Mouse (Mus musculus) heart, embryonic 15.5 days (tissue): ENCODE results near the gene Cdc14b. TPM values are rescaled to one million over a fixed set of nuclear protein-coding genes. Genes with fewer than 3 reads are reported as not detected.
"Not testable (repeated sequence)": the region's sequence is repeated elsewhere in the genome, so short reads cannot be mapped to it uniquely, and the experiment has no call there.

Source experiments
- ATAC-seq: fragments of 200-750 bp; cut with Nextera tagmentation; replicated peaks from 2 replicates; pipeline ENCODE4 v1.8.0; 2017; ENCODE audit warnings: low read depth, moderate TSS enrichment; ENCODE audit not compliant: insufficient number of reproducible peaks, insufficient read depth, low FRiP score
- H3K27ac ChIP-seq: fragments of 300-500 bp; sonication (generic); 2 replicates; pipeline ENCODE4 v1.5.1; 2015; ENCODE audit warnings: mild to moderate bottlenecking, inconsistent platforms
- H3K27me3 ChIP-seq: fragments of 300-500 bp; sonication (generic); 2 replicates; pipeline ENCODE4 v1.6.1; 2015; ENCODE audit warnings: inconsistent platforms
- H3K36me3 ChIP-seq: fragments of 300-500 bp; sonication (generic); 2 replicates; pipeline ENCODE4 v1.6.1; 2015; ENCODE audit warnings: mild to moderate bottlenecking, inconsistent platforms
- H3K4me1 ChIP-seq: fragments of 300-500 bp; sonication (generic); replicated peaks from 2 replicates; pipeline ENCODE4 v1.6.1; 2015; ENCODE audit warnings: inconsistent platforms
- H3K4me2 ChIP-seq: fragments of 300-500 bp; sonication (generic); 2 replicates; pipeline ENCODE4 v1.6.1; 2015; ENCODE audit warnings: inconsistent platforms, mild to moderate bottlenecking, moderate library complexity
- H3K4me3 ChIP-seq: fragments of 300-500 bp; sonication (generic); 2 replicates; pipeline ENCODE4 v1.5.1; 2015; ENCODE audit warnings: mild to moderate bottlenecking, inconsistent platforms
- H3K9ac ChIP-seq: fragments of 300-500 bp; sonication (generic); 2 replicates; pipeline ENCODE4 v1.6.1; 2015; ENCODE audit warnings: mild to moderate bottlenecking, inconsistent platforms
- H3K9me3 ChIP-seq: fragments of 300-500 bp; sonication (generic); replicated peaks from 2 replicates; pipeline ENCODE4 v1.6.1; 2016; ENCODE audit warnings: inconsistent platforms
- WGBS: fragments of 180-500 bp; shearing (Covaris S2); methylation state at CpG from one replicate; pipeline ENCODE4 v1.1.7; 2015; ENCODE audit warnings: mixed read lengths; 5-methylcytosine and 5-hydroxymethylcytosine counted together
- polyA plus RNA-seq: library from polyadenylated mRNA; unstranded; fragments of >200 nt; fragmentation: Nextera tagmentation; extraction: Ambion mirVana; gene quantifications from 2 replicates; pipeline ENCODE4 v1.2.1, GENCODE M21; 2015

The Cdc14b gene
- polyA plus RNA-seq, 1 experiment from 2014 or later, result 12.1 TPM

DNA sequence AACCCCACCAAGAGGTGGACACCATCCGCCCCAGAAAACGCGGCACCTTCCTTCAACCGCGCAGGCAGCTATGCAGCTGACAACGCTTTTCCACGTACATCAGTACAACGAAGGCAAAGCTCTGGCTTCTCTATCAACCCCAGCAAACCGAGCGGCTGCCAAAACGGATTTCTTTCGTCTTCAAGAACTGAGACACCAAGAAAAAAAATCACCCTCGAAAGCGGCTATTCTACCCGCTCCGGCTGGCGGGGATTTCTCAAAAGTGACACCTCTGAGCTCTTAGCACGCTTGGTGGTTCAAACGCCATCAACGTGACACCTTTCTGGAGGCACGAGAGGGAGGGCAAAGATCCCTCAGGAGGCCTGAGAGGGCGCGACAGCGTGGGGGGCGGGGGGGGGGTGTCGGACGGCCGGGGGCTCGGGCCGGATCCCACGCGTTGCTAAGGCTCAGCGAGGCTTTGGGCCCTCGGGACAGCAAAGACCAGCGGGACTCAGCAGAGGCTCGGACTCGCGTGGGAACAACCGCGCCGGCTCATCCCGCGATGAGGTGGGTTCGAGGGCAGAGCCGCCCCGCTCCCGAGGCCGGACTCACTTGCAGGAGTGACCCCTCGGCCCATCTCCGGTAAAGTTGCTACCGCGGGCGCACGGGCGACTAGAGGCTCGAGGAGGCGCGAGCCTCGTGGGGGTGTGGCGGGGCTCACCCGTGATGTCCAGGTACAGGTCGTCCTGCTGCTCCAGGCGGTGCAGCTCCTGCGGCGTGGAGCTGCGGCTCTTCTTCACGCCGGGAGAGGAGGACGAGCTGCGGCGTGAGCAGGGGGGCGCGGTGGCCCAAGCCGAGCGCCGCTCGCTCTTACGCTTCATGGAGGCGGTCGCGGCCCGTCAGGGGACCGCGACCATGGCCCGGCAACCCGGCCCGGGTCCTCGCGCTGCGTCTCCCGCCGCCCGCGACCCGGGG, 922 bp downstream of the Cdc14b start:
- Histone ChIP-seq H3K4me2 (peak overlapping the region; percentile 100), H3K4me3 (peak overlapping the region; percentile 73), H3K36me3 (no peaks in the 10 kb centered on the region), H3K9me3 (no peaks in the 10 kb centered on the region), H3K27me3 (no peaks in the 10 kb centered on the region), H3K9ac (peak overlapping the region; percentile 73), H3K27ac (no peak overlapping the region), H3K4me1 (peaks cover 18% of the 10 kb centered on the region)
- ATAC-seq, result peak; percentile 56; the same call in 1 of the 2 replicates
- under 1% methylated on average over 92 of the region's 95 CpGs for WGBS

- H3K4me1 ChIP-seq, result peaks cover 18% of the 10 kb centered on the region
- H3K9me3 ChIP-seq, result no peaks in the 10 kb centered on the region
- H3K4me2 ChIP-seq, result peak overlapping the region; percentile 100
- H3K4me3 ChIP-seq, result peak overlapping the region; percentile 73; the same call in 1 of the 2 replicates
- WGBS, result 63% methylated on average over 8 of the region's 8 CpGs
- no peaks in the 10 kb centered on the region for H3K36me3 ChIP-seq
- ATAC-seq, result no peak
- no peak overlapping the region for H3K27ac ChIP-seq
- H3K27me3 ChIP-seq, result no peaks in the 10 kb centered on the region
- no peak overlapping the region for H3K9ac ChIP-seq
Measured at GRCm38 (mm10) chr13:64273352-64273751, 1.7 kb downstream of the Cdc14b start.

DNA sequence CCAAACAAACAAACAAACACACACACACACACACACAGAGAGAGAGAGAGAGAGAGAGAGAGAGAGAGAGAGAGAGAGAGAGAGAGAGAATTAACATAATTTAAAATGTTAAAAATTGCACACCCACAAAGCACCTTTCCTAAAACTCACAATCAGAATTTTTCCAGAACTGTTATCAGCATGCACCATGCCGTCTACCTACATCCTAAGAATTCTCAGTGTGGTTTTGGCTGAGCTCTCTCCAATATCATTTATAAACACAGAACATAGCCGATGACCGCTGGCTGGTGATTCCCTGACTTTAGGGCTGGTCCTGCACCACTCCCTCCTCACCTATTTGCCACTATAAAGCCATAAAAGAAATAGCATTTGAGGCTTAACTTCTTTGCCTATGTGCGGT, 6.7 kb downstream of the Cdc14b start:
- no peak for ATAC-seq
- no peaks in the 10 kb centered on the region for H3K9me3 ChIP-seq
- peaks cover 7% of the 10 kb centered on the region; the same call in 1 of the 2 replicates for H3K4me1 ChIP-seq
- no peak overlapping the region for H3K27ac ChIP-seq
- H3K4me2 ChIP-seq, result no peak overlapping the region
- WGBS, result 69% methylated on average over 4 of the region's 4 CpGs
- no peaks in the 10 kb centered on the region for H3K27me3 ChIP-seq
- H3K9ac ChIP-seq, result no peak overlapping the region
- H3K36me3 ChIP-seq, result no peaks in the 10 kb centered on the region
- H3K4me3 ChIP-seq, result no peak overlapping the region

DNA sequence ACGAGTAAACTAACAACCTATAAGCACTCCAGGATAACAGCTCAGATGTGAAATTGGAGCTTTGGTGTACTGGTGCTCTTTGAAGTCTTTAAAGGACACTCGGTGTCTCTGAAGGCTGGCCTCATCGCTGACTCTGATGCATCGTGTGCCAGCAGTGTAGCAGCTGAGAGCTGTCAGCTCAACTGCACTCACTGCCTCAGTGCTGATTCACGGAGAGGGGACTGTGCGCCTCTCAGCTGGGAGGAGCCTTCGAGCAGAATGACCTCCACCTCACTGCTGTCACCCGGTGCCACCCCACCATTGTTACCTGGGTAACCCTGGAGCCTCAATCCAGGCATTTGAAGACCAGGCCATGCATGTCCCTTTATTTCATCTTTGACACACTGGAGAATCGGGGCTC, 7.9 kb downstream of the Cdc14b start:
- no peaks in the 10 kb centered on the region for H3K36me3 ChIP-seq
- H3K4me2 ChIP-seq, result no peak overlapping the region
- WGBS, result 24% methylated on average over 9 of the region's 9 CpGs
- no peaks in the 10 kb centered on the region for H3K27me3 ChIP-seq
- ATAC-seq, result 0 out of 2 replicates have a peak, but pooled peaks have one; percentile 35
- no peaks in the 10 kb centered on the region for H3K9me3 ChIP-seq
- H3K9ac ChIP-seq, result no peak overlapping the region
- peaks cover 7% of the 10 kb centered on the region; the same call in 1 of the 2 replicates for H3K4me1 ChIP-seq
- no peak overlapping the region for H3K27ac ChIP-seq
- no peak overlapping the region for H3K4me3 ChIP-seq

DNA sequence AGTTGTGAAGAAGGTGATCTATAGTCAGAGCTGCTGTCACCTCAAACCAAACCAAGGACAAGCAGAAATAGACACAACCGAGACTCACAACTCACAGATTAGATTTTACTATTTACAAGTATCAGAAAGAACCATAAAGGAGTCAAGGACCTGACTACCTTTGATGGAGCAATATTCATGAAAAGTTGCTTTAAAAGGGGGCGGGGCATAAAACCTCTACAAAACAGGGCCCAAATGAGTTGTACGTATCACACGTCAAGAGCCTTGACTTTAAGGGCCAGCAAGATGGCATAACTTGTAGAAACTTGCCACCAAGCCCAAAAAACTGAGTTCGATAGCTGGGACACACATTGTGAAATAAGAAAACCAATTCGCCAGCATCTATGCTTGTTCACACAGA, 10.5 kb downstream of the Cdc14b start:
- no peaks in the 10 kb centered on the region for H3K27me3 ChIP-seq
- no peaks in the 10 kb centered on the region for H3K36me3 ChIP-seq
- H3K4me1 ChIP-seq, result peaks cover 7% of the 10 kb centered on the region; the same call in 1 of the 2 replicates
- no peak overlapping the region for H3K4me3 ChIP-seq
- H3K9ac ChIP-seq, result no peak overlapping the region
- no peak overlapping the region for H3K4me2 ChIP-seq
- H3K9me3 ChIP-seq, result no peaks in the 10 kb centered on the region
- no peak overlapping the region for H3K27ac ChIP-seq
- 88% methylated on average over 6 of the region's 6 CpGs for WGBS
- no peak for ATAC-seq

DNA sequence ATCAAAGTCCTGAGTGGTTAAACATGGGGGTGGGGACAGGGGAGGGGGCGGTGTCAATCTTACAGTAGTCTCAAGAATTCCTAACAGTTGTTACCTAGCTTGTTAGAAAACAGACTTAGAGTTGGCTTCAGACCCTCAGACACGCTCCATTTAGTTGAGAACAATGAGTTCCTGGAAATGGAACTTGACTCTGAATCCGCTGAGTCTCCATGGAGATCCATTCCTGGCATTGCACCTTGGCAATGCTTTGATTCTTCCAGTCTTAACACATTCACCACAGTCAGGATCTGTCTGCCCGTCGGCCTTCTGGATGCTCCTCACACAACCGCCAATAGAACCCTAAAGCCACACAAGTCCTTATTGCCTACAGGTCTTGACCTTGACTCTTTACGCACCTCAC, 15.2 kb downstream of the Cdc14b start:
- H3K4me2 ChIP-seq, result no peak overlapping the region
- no peak overlapping the region for H3K27ac ChIP-seq
- no peaks in the 10 kb centered on the region for H3K27me3 ChIP-seq
- H3K9me3 ChIP-seq, result no peaks in the 10 kb centered on the region
- WGBS, result 93% methylated on average over 7 of the region's 7 CpGs
- ATAC-seq, result no peak
- no peaks in the 10 kb centered on the region for H3K4me1 ChIP-seq
- no peaks in the 10 kb centered on the region for H3K36me3 ChIP-seq
- no peak overlapping the region for H3K9ac ChIP-seq
- H3K4me3 ChIP-seq, result no peak overlapping the region

DNA sequence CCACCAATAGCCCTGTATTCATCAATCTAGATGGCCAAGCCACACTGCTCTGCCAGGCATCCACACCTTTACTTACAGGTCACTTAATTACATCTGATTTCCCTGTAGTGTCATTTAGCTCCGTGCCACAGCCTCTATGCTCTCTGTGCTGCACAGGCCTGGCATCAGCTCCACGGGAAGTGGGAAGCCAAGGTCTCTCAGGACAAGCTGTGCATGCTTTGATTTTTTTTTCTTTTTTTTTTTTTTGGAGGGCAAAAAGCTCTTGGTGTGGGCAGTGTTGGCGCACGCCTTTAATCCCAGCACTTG, 16.6 kb downstream of the Cdc14b start:
- H3K9me3 ChIP-seq, result no peaks in the 10 kb centered on the region
- no peak overlapping the region for H3K4me3 ChIP-seq
- no peak overlapping the region for H3K27ac ChIP-seq
- 82% methylated on average over 4 of the region's 4 CpGs for WGBS
- no peaks in the 10 kb centered on the region for H3K36me3 ChIP-seq
- no peak overlapping the region for H3K4me2 ChIP-seq
- no peaks in the 10 kb centered on the region for H3K27me3 ChIP-seq
- no peaks in the 10 kb centered on the region for H3K4me1 ChIP-seq
- ATAC-seq, result no peak
- no peak overlapping the region for H3K9ac ChIP-seq

GRCm38 (mm10) chr13:64257814-64258515, 17.1 kb downstream of the Cdc14b start:
- no peak overlapping the region for H3K27ac ChIP-seq
- H3K27me3 ChIP-seq, result no peaks in the 10 kb centered on the region
- H3K9ac ChIP-seq, result no peak overlapping the region
- no peak for ATAC-seq
- no peaks in the 10 kb centered on the region for H3K36me3 ChIP-seq
- H3K4me3 ChIP-seq, result no peak overlapping the region
- H3K9me3 ChIP-seq, result no peaks in the 10 kb centered on the region
- no peaks in the 10 kb centered on the region for H3K4me1 ChIP-seq
- no peak overlapping the region for H3K4me2 ChIP-seq
- 54% methylated on average over 5 of the region's 5 CpGs for WGBS

DNA sequence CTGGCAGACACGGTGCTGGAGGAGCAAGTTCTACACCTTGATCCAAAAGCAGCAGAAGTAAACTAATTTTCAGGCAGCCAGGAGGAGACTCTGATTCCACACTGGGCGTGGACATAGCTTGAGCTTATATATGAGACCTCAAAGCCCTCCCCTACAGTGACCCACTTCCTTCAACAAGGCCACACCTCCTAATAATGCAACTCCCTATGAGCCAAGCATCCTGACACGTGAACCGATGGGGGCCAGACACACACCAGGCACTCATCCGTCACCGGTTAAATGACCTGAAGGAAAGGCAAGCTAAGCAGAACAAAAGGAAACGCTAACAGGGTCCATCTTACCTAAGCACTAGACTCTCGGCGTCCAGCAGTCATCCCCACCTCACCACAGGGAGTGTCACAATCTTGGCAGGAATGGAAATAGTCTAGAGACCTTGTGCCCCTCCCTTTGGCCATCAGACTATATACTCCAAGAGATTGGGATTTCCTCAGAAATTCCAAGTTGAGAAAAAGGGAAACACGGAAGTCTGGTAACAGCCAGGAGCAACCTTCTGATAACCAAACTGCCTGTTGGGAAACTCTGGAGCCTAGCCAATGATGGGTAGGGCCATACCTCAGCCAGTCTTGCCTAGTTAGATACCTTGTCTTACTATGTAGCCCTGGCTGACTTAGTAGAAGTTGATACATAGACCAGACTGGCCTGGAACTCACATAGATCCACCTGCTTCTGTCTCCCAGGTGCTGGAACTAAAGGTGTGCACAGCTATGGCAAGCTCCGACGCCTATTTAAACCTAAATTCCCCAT, 17.9 kb downstream of the Cdc14b start:
- Histone ChIP-seq H3K36me3 (no peaks in the 10 kb centered on the region), H3K9ac (no peak overlapping the region), H3K27ac (no peak overlapping the region), H3K4me3 (no peak overlapping the region), H3K27me3 (no peaks in the 10 kb centered on the region), H3K9me3 (no peaks in the 10 kb centered on the region), H3K4me2 (no peak overlapping the region), H3K4me1 (peaks cover under 1% of the 10 kb centered on the region; the same call in 1 of the 2 replicates)
- no peak for ATAC-seq
- 70% methylated on average over 12 of the region's 12 CpGs for WGBS

DNA sequence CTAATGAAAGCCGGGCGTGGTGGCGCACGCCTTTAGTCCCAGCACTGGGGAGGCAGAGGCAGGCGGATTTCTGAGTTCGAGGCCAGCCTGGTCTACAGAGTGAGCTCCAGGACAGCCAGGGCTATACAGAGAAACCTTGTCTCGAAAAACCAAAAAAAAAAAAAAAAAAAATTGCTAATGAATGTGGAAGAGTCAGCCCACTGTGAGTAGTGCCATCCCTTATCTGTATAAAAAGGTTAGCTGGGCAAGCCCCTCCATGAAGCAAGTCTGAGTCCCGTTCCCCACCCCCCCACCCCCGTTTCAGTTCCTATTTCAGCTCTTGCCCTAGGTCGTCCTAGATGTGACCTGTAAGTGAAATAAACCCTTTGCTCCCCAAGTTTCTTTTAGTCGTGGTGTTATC, 20.9 kb downstream of the Cdc14b start:
- WGBS, result 73% methylated on average over 11 of the region's 11 CpGs
- H3K4me1 ChIP-seq, H3K4me3 ChIP-seq, H3K9me3 ChIP-seq, H3K9ac ChIP-seq, H3K36me3 ChIP-seq, H3K4me2 ChIP-seq, H3K27me3 ChIP-seq, H3K27ac ChIP-seq, ATAC-seq: not testable (repeated sequence)

GRCm38 (mm10) chr13:64253697-64254096, 21.4 kb downstream of the Cdc14b start:
- peaks cover 10% of the 10 kb centered on the region for H3K4me1 ChIP-seq
- H3K9me3 ChIP-seq, result no peaks in the 10 kb centered on the region
- H3K36me3 ChIP-seq, result no peaks in the 10 kb centered on the region
- no peak for ATAC-seq
- H3K4me2 ChIP-seq, result no peak overlapping the region
- H3K4me3 ChIP-seq, result no peak overlapping the region
- no peaks in the 10 kb centered on the region for H3K27me3 ChIP-seq
- no peak overlapping the region for H3K27ac ChIP-seq
- H3K9ac ChIP-seq, result no peak overlapping the region
